Mouse (Mus musculus): ENCODE results near the gene U2af2.
A peak's percentile ranks its signal among the peaks of the same experiment; 100 is the strongest.

The U2af2 gene

GRCm38 (mm10) chr7:5109301-5109700, 47.4 kb downstream of the U2af2 start:
- DNase-seq (ENCODE audit: low read depth, low spot score), result no peak

- no peak for DNase-seq (ENCODE audit: low read depth, low spot score)
Observed at GRCm38 (mm10) chr7:5112701-5113100, 50.8 kb downstream of the U2af2 start.

GRCm38 (mm10) chr7:5116850-5117249, 54.9 kb downstream of the U2af2 start, which contains the start of gene Rfpl4:
Rfpl4 (minus strand) TSS chr7:5116950.
- no peak for DNase-seq (ENCODE audit: low read depth, low spot score)

GRCm38 (mm10) chr7:5125078-5125477, 63.1 kb downstream of the U2af2 start:
- DNase-seq (ENCODE audit: low read depth, low spot score), result no peak

DNA sequence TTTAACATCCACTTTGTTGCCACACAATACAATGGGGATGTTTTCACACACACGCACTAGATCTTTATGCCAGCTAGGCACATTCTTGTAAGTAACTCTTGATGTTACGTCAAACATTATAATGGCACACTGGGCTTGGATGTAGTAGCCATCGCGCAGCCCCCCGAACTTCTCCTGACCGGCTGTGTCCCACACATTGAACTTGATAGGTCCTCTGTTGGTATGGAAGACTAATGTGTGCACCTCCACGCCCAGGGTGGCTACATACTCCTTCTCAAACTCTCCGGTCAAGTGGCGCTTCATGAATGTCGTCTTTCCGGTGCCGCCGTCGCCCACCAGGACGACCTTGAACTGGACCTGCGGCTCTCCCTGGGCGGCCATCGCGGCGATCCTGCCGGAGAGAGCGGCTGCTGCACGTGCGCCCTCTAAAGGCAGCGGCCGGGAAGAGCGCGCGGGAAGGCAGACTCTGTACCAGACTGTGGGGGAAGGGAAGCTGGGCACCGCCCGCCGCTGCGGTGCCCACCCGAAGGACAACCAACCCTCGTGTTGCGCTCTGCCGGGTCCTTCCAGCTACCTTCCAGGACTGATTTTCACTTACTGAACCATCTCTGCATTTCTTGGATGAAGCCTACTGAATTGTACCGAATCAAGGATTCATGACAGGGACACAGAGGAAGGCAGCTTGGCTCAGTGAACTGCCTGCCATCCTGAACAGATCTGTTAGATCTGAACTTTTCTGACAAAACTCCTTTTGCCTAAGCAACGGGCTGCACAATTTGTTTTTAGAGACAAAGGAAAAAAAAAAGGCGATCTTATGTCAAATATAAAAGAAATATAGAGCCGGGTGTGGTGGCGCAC, 63.8 kb downstream of the U2af2 start, which contains the start of gene Rasl2-9:
Gene Rasl2-9 (minus strand): TSS at position 402 of the 858 bp plus-strand sequence.
- peak; percentile 54 for DNase-seq (ENCODE audit: low read depth, low spot score)

All from CD4-positive, CD25-positive, alpha-beta regulatory T cell, adult 2 months (primary cell).